Mouse (Mus musculus) thymus, adult 2 months (tissue): Measurements from ENCODE around the gene Ptgfrn.

Experiments used
- CTCF ChIP-seq: fragments of 200-500 bp; IDR thresholded peaks from 2 replicates; pipeline ENCODE4 v1.5.1; 2012; ENCODE audit warnings: mild to moderate bottlenecking, control low read depth, low read length, moderate library complexity, borderline replicate concordance; ENCODE audit not compliant: control insufficient read depth, poor library complexity, insufficient read depth; ENCODE audit errors: extremely low read depth
- POLR2A ChIP-seq: fragments of 200-500 bp; IDR thresholded peaks from 2 replicates; pipeline ENCODE4 v1.6.1; 2012; ENCODE audit warnings: mild to moderate bottlenecking, low read length, control low read depth, moderate library complexity; ENCODE audit not compliant: control insufficient read depth, poor library complexity, insufficient read depth; ENCODE audit errors: extremely low read depth

DNA sequence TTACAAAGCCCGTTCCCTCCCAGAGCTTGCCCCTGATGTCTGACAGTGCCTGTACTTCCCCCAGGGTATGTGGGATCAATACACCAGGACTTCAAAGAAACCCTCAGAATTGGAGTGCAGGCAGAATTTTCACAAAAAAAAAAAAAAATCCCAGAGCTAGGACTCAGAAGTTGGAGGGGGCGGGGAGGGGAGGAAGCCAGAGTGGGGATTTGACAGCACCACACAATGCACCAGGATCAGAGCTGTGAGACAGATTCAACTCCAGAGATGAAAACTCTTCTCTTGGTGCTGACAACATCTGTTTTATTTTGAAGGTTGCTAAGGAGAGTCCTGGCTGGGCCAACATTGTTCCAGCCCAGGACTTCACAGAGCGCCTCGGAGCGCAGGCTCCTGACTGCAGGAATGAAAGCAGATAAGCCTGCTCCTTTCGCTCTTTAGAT, 39.3 kb downstream of the Ptgfrn start:
- TF ChIP-seq CTCF (no peak), POLR2A (no peak)
